Mouse (Mus musculus): Measurements from ENCODE around the gene Prune2.

DNA sequence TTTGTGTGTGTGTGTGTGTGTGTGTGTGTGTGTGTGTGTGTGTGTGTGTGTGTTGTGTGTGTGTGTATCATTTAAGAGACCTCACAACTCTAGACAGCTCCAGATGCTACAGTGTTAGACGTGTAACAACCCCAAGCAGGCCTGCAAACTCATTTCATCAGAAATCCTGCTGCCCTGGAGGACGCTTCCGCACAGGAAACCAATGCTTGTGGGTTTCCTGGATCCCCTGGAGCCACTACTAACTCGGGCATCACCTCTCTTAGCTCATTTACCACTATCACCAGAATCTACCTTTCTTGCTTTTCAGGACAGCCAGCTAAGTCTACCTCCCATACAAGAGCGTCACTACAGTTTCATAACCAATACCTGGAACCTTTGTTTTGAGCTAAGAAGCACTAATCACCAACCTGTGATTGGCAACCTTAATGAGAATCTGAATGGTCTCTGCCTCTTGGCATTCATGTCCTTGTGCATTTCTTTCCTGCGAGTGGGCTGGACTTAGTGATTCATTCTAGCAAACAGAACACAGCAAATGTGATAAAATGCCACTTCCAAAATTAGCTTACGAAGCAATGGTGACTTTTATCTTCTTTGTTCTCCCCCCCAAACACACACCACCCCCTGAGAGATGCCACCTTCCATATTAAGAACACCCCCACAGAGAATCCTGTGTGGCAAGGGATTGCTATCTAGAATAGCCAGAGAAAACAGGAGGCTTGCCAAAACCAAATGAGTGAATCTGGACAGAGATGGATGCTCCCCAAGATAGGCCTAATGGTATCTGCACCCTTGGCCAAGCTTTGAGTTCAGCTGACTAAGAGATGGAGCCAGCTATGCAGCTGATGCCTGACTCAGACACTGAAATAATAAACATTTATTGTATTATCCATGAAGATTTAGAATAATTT lies 284.5 kb downstream of the Prune2 start:
- TF ChIP-seq CTCF (IDR thresholded peaks at IDR 0.05; ENCODE audit: control insufficient read depth, insufficient read depth, low read length) = no peak
- no peak for TF ChIP-seq POLR2A (IDR thresholded peaks at IDR 0.05; ENCODE audit: borderline replicate concordance, control insufficient read depth, low read depth, low read length)

Data from bone marrow, adult 2 months (tissue).